Mouse (Mus musculus): ENCODE data around the gene Dhrs3.

Dhrs3 gene

DNA sequence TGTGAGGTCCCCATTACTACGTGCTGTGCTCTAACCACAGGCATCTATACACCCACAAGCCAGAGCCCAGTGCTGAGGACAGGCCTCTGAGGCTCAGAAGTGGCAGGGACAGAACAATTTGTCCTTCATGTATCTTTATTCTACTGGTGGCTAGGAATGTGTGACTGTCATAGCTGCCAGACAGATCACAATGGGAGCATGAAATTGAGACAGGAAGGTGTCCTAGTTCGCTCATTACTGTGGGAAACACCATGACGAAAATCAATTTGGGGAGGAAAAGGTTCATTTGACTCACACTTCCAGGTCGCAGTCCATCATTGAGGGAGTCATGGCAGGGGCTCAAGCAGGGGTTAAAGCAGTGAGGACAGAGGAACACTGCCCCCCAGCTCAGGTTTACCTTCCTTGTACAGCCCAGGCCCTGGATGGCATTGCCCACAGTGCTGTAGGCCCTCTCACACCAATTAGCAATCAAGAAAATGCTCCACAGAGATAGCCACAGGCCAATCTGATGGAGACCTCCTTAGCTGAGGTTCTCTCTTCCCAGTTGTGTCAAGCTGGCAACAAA lies 47.3 kb downstream of the Dhrs3 start:
- no peak for DNase-seq (ENCODE audit: low read depth)

DNA sequence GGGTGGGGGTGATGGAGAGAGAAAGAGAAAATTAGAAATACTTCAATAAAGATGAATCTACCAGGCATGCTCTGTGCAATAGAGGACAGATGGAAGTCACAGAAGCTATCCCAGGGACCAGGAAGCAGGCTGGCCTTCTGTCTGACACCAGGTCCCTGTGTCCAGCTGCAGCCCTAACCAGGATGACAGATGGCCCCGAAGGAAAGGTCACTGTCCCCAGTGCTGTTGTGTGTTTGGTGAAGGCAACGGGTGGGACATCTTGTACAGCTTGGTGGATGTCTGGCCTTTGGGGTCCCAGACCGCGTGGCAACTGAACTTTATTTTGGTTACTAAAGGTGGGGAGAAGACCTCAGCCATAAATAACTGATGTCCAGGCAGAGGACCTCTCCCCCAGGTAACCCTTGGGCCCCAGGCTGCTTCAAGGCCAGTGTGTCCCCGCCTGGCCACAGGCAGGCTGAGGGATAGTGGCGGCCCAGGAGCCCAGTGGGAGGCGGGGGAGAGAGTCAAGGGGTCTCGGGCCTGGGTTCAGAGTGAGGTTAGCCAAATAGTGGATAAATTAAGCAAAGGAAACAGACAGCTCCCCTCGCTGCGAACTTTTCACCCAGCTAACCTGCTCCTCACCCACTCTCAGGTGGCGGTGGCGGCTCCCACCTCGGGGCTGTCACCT lies 48.3 kb downstream of the Dhrs3 start:
- DNase-seq (ENCODE audit: low read depth) = no peak

GRCm38 (mm10) chr4:144942433-144942832 lies 49.8 kb downstream of the Dhrs3 start:
- DNase-seq (ENCODE audit: low read depth) = no peak

GRCm38 (mm10) chr4:144943273-144943672 lies 50.6 kb downstream of the Dhrs3 start:
- DNase-seq (ENCODE audit: low read depth) = no peak

GRCm38 (mm10) chr4:144947738-144948390 lies 55.2 kb downstream of the Dhrs3 start:
- DNase-seq (ENCODE audit: low read depth) = peak; percentile 65

GRCm38 (mm10) chr4:144949441-144950326 lies 57.1 kb downstream of the Dhrs3 start:
- DNase-seq (ENCODE audit: low read depth) = peak; percentile 97

DNA sequence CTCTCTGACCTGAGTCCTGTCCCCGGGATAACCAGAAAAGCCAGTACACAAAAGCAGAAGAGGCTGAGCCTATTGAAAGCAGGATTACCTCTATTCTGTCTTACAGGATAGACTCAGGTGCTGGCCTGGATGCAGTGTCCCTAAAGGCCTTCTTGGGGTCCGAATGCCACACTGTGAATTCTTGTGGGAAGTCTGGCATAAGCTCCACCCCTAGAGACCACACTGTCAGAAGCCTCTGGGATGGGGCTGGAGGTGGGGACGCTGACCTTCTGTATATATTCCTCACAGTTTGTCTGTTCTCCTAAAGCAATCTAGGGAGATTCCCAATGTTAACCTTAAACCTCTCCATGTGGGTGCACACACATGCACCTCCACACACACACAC lies 57.7 kb downstream of the Dhrs3 start:
- DNase-seq (ENCODE audit: low read depth) = no peak

DNA sequence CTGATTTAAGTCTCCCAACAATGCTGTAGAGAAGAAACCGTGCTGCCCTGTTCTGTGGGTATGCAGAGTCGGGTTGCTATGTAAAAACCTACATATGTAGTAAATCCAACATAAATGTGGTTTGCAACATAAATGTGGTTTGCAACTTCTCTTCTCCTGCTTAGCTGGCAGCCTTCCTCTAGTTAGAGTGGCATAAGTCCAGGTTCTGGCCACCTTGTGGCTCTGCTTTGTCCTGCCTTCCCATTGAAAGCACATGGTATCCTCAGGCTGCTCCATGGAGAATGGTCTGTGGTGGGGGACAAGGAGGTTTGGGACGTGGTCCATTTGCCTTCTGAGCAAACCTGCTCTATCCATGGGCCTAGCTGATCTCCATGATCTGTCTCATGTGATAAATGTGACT lies 58.3 kb downstream of the Dhrs3 start:
- peak; percentile 57 for DNase-seq (ENCODE audit: low read depth)

DNA sequence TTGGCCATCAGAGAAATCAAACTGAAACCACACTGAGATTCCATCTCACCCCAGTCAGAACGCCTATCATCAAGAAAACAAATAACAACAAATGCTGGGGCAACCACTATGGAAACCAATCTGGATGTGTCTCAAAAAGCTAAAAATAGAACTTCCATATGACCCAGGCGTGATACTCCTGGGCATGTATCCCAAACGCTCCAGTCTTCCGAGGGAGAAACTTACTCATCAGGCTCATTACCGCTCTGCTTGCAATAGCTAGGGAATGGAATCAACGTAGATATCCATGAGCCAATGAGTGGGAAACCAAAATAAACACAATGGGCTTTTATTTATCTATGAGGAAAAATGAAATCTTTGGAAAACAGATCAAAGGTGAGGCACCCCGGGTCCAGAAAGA lies 59.2 kb downstream of the Dhrs3 start:
- DNase-seq (ENCODE audit: low read depth) = no peak

GRCm38 (mm10) chr4:144953421-144953820 lies 60.8 kb downstream of the Dhrs3 start:
- DNase-seq (ENCODE audit: low read depth) = peak; percentile 24

GRCm38 (mm10) chr4:144955863-144956262 lies 63.2 kb downstream of the Dhrs3 start:
- DNase-seq (ENCODE audit: low read depth) = peak; percentile 87

DNA sequence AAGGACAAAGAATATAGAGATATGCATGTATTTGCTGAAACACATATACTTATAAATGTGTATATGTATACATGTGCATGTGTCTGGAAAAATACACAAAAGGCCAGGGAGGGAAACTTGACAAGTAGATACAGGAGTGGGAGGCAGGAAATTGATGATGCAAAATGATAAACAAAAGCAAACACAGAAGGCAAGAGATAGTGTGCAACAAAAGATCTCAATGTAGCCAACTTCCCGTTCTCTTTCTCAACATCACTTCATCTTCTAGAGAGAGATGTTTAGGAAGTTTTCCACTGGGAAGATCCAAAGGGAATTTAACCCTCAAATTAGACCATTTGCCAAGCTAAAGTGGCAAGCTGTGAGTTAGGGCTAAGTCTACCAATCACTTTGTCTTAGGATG lies 63.7 kb downstream of the Dhrs3 start:
- peak; percentile 43 for DNase-seq (ENCODE audit: low read depth)

DNA sequence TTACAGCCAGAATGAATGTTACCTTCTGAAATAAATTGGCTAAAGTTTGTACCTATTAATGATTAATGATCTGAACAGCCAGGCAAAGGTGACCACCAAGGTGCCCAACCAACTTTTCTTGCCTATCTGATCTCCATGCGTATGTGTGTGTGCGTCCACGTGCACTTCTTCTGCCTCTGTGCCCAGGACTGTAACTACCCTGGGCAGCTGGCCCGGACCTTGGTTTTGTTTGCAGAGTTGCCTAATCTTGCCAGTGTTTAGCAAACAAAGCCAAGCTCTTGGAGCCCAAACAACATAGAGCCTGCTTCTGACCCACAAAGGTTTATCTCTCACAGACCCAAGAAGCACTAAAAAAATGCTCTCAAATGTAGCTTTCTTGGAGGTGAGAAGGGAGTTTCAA lies 64.6 kb downstream of the Dhrs3 start:
- no peak for DNase-seq (ENCODE audit: low read depth)

GRCm38 (mm10) chr4:144957721-144958120 lies 65.1 kb downstream of the Dhrs3 start:
- DNase-seq (ENCODE audit: low read depth) = no peak

GRCm38 (mm10) chr4:144960188-144960904 lies 67.7 kb downstream of the Dhrs3 start:
- DNase-seq (ENCODE audit: low read depth) = peak; percentile 44

- DNase-seq (ENCODE audit: low read depth) = no peak
Observed at GRCm38 (mm10) chr4:144961232-144961631, 68.6 kb downstream of the Dhrs3 start.

DNA sequence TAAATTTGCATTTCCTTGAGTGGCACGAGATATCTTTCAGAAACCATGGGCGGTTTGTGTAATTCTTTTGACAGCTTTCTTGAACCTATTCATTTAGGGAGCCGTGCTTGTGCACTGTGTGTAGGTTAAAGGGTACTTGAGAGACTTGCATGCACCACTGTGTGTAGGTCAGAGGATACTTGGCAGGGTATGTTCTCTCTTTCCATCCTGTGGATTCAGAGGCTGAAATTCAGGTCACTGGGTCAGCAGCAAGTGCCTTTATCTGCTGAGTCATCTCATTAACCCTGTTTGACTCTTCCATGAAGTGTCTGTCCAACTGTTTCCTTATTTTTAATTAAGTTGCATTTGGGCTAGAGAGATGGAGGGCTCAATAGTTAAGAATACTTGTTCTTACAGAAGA lies 69.1 kb downstream of the Dhrs3 start:
- DNase-seq (ENCODE audit: low read depth) = no peak

DNA sequence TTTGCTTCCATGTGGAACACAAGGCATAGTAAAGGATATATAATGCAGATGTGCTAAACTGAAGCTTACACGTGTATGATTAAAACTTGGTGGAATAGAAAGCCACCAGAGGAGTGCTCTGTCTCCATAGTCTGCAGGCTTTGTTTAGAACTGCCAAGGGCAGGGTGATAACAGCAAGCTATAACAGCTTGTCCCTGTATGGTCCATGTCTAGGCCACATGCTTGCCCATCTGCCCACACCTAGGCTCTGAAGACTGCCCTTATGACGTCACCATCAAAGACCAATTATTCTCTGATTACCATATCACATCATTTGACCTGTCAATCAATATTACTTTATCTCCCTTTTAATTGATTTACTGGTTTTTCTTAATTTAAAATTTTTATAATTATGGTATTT lies 72.6 kb downstream of the Dhrs3 start:
- no peak for DNase-seq (ENCODE audit: low read depth)

- DNase-seq (ENCODE audit: low read depth) = no peak
Observed at GRCm38 (mm10) chr4:144968371-144968770, 75.7 kb downstream of the Dhrs3 start.

GRCm38 (mm10) chr4:144969030-144969429 lies 76.4 kb downstream of the Dhrs3 start:
- DNase-seq (ENCODE audit: low read depth) = no peak

DNA sequence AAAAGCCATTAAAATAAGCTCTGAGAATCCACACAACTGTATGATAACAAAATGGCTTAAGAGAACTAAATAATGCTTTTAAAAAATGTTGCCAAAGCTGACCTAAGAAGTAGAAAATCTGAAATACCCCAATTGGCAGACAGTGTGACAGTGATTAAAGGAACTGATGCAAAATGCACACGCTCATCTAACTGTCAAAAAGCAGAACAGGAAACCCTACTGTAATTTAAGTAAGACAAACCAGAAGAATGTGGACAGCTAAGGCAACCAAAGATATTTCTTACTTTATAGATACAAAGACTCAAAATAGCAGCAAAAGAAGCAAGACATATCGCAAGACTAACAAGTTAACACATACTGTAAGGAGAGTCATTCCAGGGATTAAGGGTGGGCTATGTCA lies 78.4 kb downstream of the Dhrs3 start:
- DNase-seq (ENCODE audit: low read depth) = peak; percentile 70
